Mouse (Mus musculus) myocyte (in vitro differentiated cells): ENCODE measurements around the gene Zfp423. TPM values are rescaled to one million over a fixed set of nuclear protein-coding genes. Genes with fewer than 3 reads are reported as not detected.

Source experiments
- H3K27me3 ChIP-seq: one replicate; pipeline ENCODE4 v1.6.1; 2011; ENCODE audit not compliant: control insufficient read depth, insufficient read depth, insufficient read length
- H3K36me3 ChIP-seq: one replicate; pipeline ENCODE4 v1.6.1; 2011; ENCODE audit not compliant: control insufficient read depth, insufficient read depth
- H3K4me2 ChIP-seq: one replicate; pipeline ENCODE4 v1.6.1; 2011; ENCODE audit warnings: low read depth, control low read depth
- H3K4me3 ChIP-seq: one replicate; pipeline ENCODE4 v1.5.1; 2011; ENCODE audit warnings: mild to moderate bottlenecking, control low read depth, moderate library complexity
- H3K79me2 ChIP-seq: one replicate; pipeline ENCODE4 v1.6.1; 2011; ENCODE audit not compliant: control insufficient read depth, insufficient read depth
- H3ac ChIP-seq: one replicate; pipeline ENCODE4 v1.6.1; 2011; ENCODE audit not compliant: control insufficient read depth, insufficient read length
- CEBPB ChIP-seq: IDR thresholded peaks from 2 replicates; pipeline ENCODE4 v1.6.1; 2011; ENCODE audit warnings: mild to moderate bottlenecking, moderate library complexity; ENCODE audit not compliant: poor library complexity, insufficient read depth, severe bottlenecking
- E2F4 ChIP-seq: IDR thresholded peaks from one replicate; pipeline ENCODE4 v1.6.1; 2011; ENCODE audit warnings: mild to moderate bottlenecking, control low read depth, moderate library complexity; ENCODE audit not compliant: insufficient read depth
- MAX ChIP-seq: IDR thresholded peaks from one replicate; pipeline ENCODE4 v1.6.1; 2011; ENCODE audit warnings: low read depth, mild to moderate bottlenecking, control low read depth
- MYOD1 ChIP-seq, 3 experiments: IDR thresholded peaks; one replicate each; pipeline ENCODE4 v1.6.1; 2011; ENCODE audit warnings: control low read depth in 2 of 3, low read depth in 2 of 3, mild to moderate bottlenecking in 2 of 3, moderate library complexity in 1 of 3; ENCODE audit not compliant: insufficient read length in 2 of 3, control insufficient read depth in 1 of 3
- MYOG ChIP-seq, 3 experiments: IDR thresholded peaks; one replicate each; pipeline ENCODE4 v1.6.1; 2011; ENCODE audit warnings: control low read depth in 2 of 3, low read depth in 2 of 3, mild to moderate bottlenecking in 2 of 3; ENCODE audit not compliant: insufficient read length in 2 of 3, control insufficient read depth in 1 of 3, insufficient read depth in 1 of 3
- POLR2A ChIP-seq: IDR thresholded peaks from one replicate; pipeline ENCODE4 v1.6.1; 2011; ENCODE audit warnings: low read depth, mild to moderate bottlenecking, control low read depth, moderate library complexity; ENCODE audit not compliant: insufficient read length
- POLR2AphosphoS2 ChIP-seq: IDR thresholded peaks from one replicate; pipeline ENCODE4 v1.6.1; 2011; ENCODE audit warnings: low read depth, control low read depth; ENCODE audit not compliant: insufficient read length
- REST ChIP-seq: IDR thresholded peaks from one replicate; pipeline ENCODE4 v1.6.1; 2011; ENCODE audit warnings: mild to moderate bottlenecking, control low read depth, moderate library complexity; ENCODE audit not compliant: insufficient read depth, insufficient read length
- SRF ChIP-seq: IDR thresholded peaks from one replicate; pipeline ENCODE4 v1.6.1; 2011; ENCODE audit warnings: low read depth; ENCODE audit not compliant: control insufficient read depth, insufficient read length
- TCF12 ChIP-seq: IDR thresholded peaks from one replicate; pipeline ENCODE4 v1.6.1; 2011; ENCODE audit warnings: mild to moderate bottlenecking, control low read depth; ENCODE audit not compliant: poor library complexity, insufficient read depth, severe bottlenecking
- TCF3 ChIP-seq: IDR thresholded peaks from one replicate; pipeline ENCODE4 v1.6.1; 2011; ENCODE audit warnings: low read depth, control low read depth; ENCODE audit not compliant: insufficient read length
- USF1 ChIP-seq: IDR thresholded peaks from one replicate; pipeline ENCODE4 v1.6.1; 2011; ENCODE audit warnings: low read depth, mild to moderate bottlenecking, control low read depth, moderate library complexity
- polyA plus RNA-seq: library from polyadenylated mRNA; unstranded; fragments of >200 nt; fragmentation: generic; extraction: Trizol; gene quantifications from one replicate; pipeline ENCODE4 v1.2.1, GENCODE M21; 2012; ENCODE audit warnings: missing spikeins

Gene Zfp423
- polyA plus RNA-seq, 1 experiment, result 0.04 TPM

- Histone ChIP-seq H3K4me2 (no peak overlapping the region), H3K27me3 (no peaks in the 10 kb centered on the region), H3K36me3 (no peaks in the 10 kb centered on the region), H3K79me2 (no peaks in the 10 kb centered on the region), H3K4me3 (no peak overlapping the region), H3ac (no peak overlapping the region)
- TF ChIP-seq USF1 (no peak), MYOG (IDR thresholded peaks at IDR 0.05; ENCODE audit: control insufficient read depth in 1 of 3, insufficient read depth in 1 of 3, insufficient read length in 2 of 3, low read depth in 2 of 3) (no peak), POLR2AphosphoS2 (no peak), TCF3 (no peak), MAX (no peak), E2F4 (no peak), CEBPB (no peak), SRF (no peak), POLR2A (no peak), TCF12 (no peak), REST (no peak)
Measured at GRCm38 (mm10) chr8:87753636-87754035, 205.8 kb downstream of the Zfp423 start.

GRCm38 (mm10) chr8:87753148-87753547 is 206.2 kb downstream of the Zfp423 start:
- Histone ChIP-seq H3K4me2 (no peak overlapping the region), H3ac (no peak overlapping the region), H3K4me3 (no peak overlapping the region), H3K27me3 (no peaks in the 10 kb centered on the region), H3K79me2 (no peaks in the 10 kb centered on the region), H3K36me3 (no peaks in the 10 kb centered on the region)
- TF ChIP-seq POLR2A, result no peak
- no peak for TF ChIP-seq TCF12
- TF ChIP-seq POLR2AphosphoS2, result no peak
- TF ChIP-seq E2F4, result no peak
- no peak for TF ChIP-seq MYOD1 (IDR thresholded peaks at IDR 0.05; ENCODE audit: control insufficient read depth in 1 of 3, insufficient read length in 2 of 3, low read depth in 2 of 3)
- TF ChIP-seq MYOG (IDR thresholded peaks at IDR 0.05; ENCODE audit: control insufficient read depth in 1 of 3, insufficient read depth in 1 of 3, insufficient read length in 2 of 3, low read depth in 2 of 3), result no peak
- no peak for TF ChIP-seq TCF3
- no peak for TF ChIP-seq MAX
- no peak for TF ChIP-seq SRF
- no peak for TF ChIP-seq REST
- no peak for TF ChIP-seq CEBPB
- TF ChIP-seq USF1, result no peak

GRCm38 (mm10) chr8:87752710-87753109 is 206.7 kb downstream of the Zfp423 start:
- H3K27me3 ChIP-seq, result no peaks in the 10 kb centered on the region
- H3ac ChIP-seq, result no peak overlapping the region
- H3K4me2 ChIP-seq, result no peak overlapping the region
- H3K79me2 ChIP-seq, result no peaks in the 10 kb centered on the region
- no peak for TF ChIP-seq TCF3
- TF ChIP-seq POLR2AphosphoS2, result no peak
- TF ChIP-seq TCF12, result no peak
- TF ChIP-seq E2F4, result no peak
- no peak for TF ChIP-seq POLR2A
- TF ChIP-seq MYOD1 (IDR thresholded peaks at IDR 0.05; ENCODE audit: control insufficient read depth in 1 of 3, insufficient read length in 2 of 3, low read depth in 2 of 3), result no peak
- no peak for TF ChIP-seq MYOG (IDR thresholded peaks at IDR 0.05; ENCODE audit: control insufficient read depth in 1 of 3, insufficient read depth in 1 of 3, insufficient read length in 2 of 3, low read depth in 2 of 3)
- no peak for TF ChIP-seq REST
- no peak for TF ChIP-seq USF1
- no peak for TF ChIP-seq SRF
- TF ChIP-seq CEBPB, result no peak
- no peak for TF ChIP-seq MAX
- no peaks in the 10 kb centered on the region for H3K36me3 ChIP-seq
- no peak overlapping the region for H3K4me3 ChIP-seq

GRCm38 (mm10) chr8:87747582-87747981 is 211.8 kb downstream of the Zfp423 start:
- Histone ChIP-seq H3K4me3 (no peak overlapping the region), H3K4me2 (no peak overlapping the region), H3ac (no peak overlapping the region), H3K27me3 (no peaks in the 10 kb centered on the region), H3K36me3 (no peaks in the 10 kb centered on the region), H3K79me2 (no peaks in the 10 kb centered on the region)
- TF ChIP-seq CEBPB (no peak), POLR2A (no peak), USF1 (no peak), MAX (no peak), TCF3 (no peak), E2F4 (no peak), REST (no peak), MYOD1 (IDR thresholded peaks at IDR 0.05; ENCODE audit: control insufficient read depth in 1 of 3, insufficient read length in 2 of 3, low read depth in 2 of 3) (no peak), TCF12 (no peak), MYOG (IDR thresholded peaks at IDR 0.05; ENCODE audit: control insufficient read depth in 1 of 3, insufficient read depth in 1 of 3, insufficient read length in 2 of 3, low read depth in 2 of 3) (no peak), SRF (no peak), POLR2AphosphoS2 (no peak)

GRCm38 (mm10) chr8:87747142-87747541 is 212.3 kb downstream of the Zfp423 start:
- H3K27me3 ChIP-seq, result no peaks in the 10 kb centered on the region
- TF ChIP-seq USF1 (no peak), POLR2AphosphoS2 (no peak), TCF3 (no peak), POLR2A (no peak), MAX (no peak), E2F4 (no peak), MYOD1 (IDR thresholded peaks at IDR 0.05; ENCODE audit: control insufficient read depth in 1 of 3, insufficient read length in 2 of 3, low read depth in 2 of 3) (no peak), MYOG (IDR thresholded peaks at IDR 0.05; ENCODE audit: control insufficient read depth in 1 of 3, insufficient read depth in 1 of 3, insufficient read length in 2 of 3, low read depth in 2 of 3) (no peak), TCF12 (no peak), CEBPB (no peak), SRF (no peak)
- no peak overlapping the region for H3ac ChIP-seq
- H3K79me2 ChIP-seq, result no peaks in the 10 kb centered on the region
- no peak overlapping the region for H3K4me3 ChIP-seq
- H3K36me3 ChIP-seq, result no peaks in the 10 kb centered on the region
- H3K4me2 ChIP-seq, result no peak overlapping the region
